Mouse (Mus musculus): ENCODE measurements around the gene Foxa3.

- TF ChIP-seq POLR2A (IDR thresholded peaks at IDR 0.05; ENCODE audit: control insufficient read depth in 1 of 2, insufficient read depth in 1 of 2, low read depth in 1 of 2, low read length in 2 of 2, poor library complexity in 1 of 2) (no peak), ZNF384 (IDR thresholded peaks at IDR 0.05; ENCODE audit: low read depth, low read length) (no peak)
These were observed 23.1 kb upstream of the Foxa3 start for GRCm38 (mm10) chr7:19046286-19047069.

Data from MEL (cell line).